Mouse (Mus musculus) stomach, postnatal 0 days (tissue): ENCODE measurements around the gene Rtkn.

ENCODE experiments used
- CTCF ChIP-seq: IDR thresholded peaks from 2 replicates; pipeline ENCODE4 v1.5.1; 2016; ENCODE audit warnings: antibody characterized with exemption, low read depth, mild to moderate bottlenecking, moderate library complexity
- EP300 ChIP-seq: optimal IDR thresholded peaks from 2 replicates; pipeline ENCODE3; 2016; ENCODE audit warnings: antibody characterized with exemption

DNA sequence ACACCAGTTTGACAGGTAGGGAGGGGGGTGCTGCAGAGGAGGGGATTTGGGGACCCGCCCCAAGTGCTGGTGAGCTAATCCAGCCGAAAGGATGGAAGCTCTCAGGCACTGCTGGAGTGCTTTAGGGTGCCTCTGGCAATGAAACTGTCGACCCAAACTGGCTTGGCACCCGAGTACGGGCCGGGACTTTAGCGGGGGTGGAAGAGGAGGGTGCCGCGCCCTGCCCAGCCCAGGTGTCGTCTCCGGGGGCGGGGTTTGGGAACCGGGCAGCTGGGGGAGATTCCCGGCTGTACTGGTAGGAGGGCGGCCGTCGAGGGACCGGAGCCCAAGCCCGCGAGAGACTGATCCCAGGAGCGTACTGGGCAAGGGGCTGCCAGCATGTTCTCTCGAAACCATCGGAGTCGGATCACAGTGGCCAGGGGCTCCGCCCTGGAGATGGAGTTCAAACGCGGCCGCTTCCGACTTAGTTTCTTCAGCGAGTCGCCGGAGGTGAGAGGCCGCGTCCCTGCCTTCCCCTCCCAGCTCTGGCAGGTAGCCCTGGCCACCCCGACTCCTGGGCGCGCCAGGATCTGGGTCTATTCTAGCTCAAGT is 403 bp downstream of the Rtkn start:
- TF ChIP-seq CTCF (no peak), EP300 (no peak)
